Mouse (Mus musculus) urinary bladder, postnatal 0 days (tissue): Measurements from ENCODE around the gene Slc25a47. TPM values are rescaled to one million over a fixed set of nuclear protein-coding genes. Genes with fewer than 3 reads are reported as not detected.

ENCODE experiments used
- microRNA counts: library from miRNA; unstranded; fragments of <30 nt; microRNA quantifications from one replicate; lab custom pipeline; 2016
- microRNA-seq: library from miRNA; unstranded; fragments of <30 nt; microRNA quantifications from one replicate; pipeline ENCODE4, GENCODE M21; 2016
- polyA plus RNA-seq: library from polyadenylated mRNA; unstranded; fragments of >200 nt; fragmentation: Nextera tagmentation; extraction: Ambion mirVana; gene quantifications from 2 replicates; pipeline ENCODE4 v1.2.1, GENCODE M21; 2015

The Slc25a47 gene
- polyA plus RNA-seq = 4.5 and 4.8 TPM in 2 replicates

DNA sequence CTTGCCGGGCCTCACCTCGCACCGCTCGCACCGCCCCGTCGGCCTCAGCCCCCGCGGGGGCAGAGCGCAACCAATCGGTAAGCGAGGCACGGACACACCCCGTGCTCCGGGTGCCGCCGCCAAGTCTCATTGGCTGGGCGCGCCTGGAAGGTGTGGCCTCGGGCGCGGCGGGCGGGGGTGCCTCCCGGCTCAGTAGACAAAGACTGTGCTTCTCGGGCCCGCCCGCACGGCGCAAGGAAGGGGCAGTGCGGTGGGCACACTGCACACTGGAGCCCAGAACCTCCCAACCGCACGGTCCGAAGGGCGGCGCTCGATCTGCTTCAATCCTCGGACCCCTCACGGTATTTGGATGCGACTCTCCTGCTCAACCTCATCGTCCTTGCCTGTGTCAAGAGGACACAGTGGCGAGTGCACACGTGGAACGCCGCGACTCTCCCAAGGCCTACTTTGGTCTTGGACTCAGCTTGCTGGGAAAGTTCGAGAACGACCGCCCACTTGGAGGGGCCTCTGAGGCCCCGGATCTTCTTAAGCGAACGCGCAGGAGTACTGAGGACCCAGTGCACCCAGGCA is at the start of gene Slc25a47, which contains the start of gene Slc25a29:
TSS of gene Slc25a47 (plus strand) at position 207 of the 570 bp plus-strand sequence.
TSS of gene Slc25a29 (minus strand) at position 44 of the 570 bp plus-strand sequence.

DNA sequence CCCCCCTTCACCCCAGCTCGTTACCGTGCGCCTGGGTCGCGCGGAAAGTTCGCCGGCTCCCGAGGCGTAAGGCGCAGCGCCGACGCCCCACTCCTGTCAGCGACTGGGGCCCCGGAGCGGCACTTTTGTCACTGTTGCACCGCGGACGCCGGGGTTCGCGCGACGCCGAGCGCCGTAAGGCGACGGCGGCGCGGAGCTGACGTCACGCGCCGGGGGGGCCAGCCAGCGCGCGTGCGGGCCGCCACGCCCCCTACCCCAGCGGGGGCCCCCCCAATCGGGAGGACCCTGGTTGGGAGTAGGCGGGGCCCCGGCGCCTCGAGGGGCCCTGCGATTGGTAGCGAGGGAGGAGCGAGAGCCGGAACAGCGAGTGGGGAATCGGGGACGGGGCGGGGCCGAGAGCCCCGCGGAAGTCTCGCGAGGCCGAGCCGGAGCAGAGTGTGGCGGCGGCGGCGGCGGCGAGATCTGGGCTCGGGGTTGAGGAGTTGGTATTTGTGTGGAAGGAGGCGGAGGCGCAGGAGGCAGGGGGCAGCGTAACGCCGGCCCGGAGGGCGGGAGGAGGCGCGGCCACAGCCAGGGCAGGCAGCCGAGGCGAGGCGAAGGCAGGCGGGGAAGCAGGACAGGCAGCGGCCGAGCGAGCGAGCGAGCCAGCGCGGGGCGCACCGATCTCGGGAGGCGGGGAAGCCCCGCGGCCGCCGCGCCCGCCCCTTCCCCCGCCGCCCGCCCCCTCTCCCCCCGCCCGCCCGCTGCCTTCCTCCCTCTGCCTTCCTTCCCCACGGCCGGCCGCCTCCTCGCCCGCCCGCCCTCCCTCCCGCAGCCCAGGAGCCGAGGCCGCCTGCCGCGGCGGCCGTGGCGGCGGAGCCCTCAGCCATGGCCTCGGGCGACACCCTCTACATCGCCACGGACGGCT is 43.0 kb upstream of the Slc25a47 start, which contains the start of gene Yy1:
TSS of gene Yy1 (plus strand) at position 428 of the 907 bp plus-strand sequence.

DNA sequence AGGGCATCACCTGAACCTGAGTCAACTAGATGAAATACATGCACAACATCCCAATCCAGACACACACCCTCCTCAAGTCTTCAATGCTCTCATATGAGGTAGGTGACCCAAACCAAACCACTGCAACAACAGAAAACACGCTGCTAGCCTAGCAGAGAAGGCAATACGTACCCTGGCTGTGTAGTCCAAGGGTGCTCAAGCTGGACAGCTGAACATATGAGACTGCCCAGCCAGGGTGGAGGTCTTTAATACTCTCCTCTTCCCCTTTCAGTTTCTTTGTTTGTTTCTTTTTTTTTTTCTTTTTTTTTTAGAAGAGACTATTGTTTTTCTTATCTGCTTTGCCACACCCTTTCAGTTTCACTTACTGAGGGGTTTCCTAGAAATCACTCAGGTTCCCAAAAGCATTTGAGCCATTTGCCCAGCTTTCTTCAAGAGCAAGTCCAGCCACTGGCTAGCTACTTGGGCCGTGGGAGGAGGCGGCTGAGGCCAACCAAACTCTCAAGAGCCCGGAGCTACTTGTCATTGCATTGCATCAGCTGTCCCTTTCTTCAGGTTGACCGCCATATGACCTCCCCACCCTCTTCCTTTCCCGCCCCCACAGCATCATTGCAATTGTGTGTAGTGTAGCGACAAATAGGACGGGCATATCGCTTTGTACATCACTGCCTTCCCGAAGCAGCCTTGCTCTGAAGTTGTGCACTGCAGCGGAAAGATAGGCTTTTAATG is 57.3 kb downstream of the Slc25a47 start, which contains the start of gene Wdr25:
TSS of gene Wdr25 (plus strand) at position 643 of the 726 bp plus-strand sequence.

DNA sequence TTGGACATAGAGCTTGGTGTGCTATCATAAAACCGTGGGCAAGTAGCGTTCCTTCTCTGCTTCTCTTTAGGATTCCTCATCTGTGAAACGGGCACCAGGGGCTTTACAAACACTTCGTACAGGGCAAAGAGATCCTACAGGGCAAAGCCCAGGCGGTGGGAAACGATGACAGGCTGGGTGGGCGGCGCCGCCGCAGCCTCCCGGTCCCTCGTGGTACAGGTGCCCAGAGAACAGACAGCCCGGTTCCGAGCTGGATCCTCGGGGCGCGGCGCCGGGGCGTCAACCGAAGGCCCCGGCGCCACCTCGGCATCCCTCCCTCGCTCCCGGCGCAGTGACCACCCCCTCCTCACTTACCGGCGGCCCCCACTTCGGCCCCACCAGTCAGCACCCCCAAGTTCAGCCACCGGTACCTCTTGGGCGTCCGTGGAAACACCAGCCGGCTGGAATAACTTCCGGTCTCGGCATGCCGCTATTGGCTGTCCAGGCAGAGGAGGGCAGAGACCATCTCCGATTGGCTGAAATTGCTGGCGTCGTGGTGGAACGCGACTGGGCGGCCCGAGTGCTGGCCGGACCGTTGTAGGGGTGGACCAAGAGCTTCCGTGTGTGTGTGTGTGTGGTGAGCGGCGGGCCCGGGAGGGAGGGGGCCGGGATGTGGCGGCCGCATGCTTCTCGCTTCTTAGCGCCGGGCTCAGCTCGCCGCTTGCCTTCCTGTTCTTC is 58.0 kb downstream of the Slc25a47 start, which contains the start of gene Wars:
TSS of gene Wars (minus strand) at position 460 of the 717 bp plus-strand sequence.

MicroRNA genes within 50 kb of the gene (microRNA counts, 519-probe panel; counts per million panel counts)
- not detected for microRNA mmu-miR-345-3p (lab: Ali Mortazavi, UCI)
- 2,906 counts per million, percentile 43 among the panel's probes with 10 or more counts for microRNA mmu-miR-345-5p (lab: Ali Mortazavi, UCI)

Small RNAs within 50 kb of the gene (microRNA-seq; reads per million reads assigned to microRNA genes)
- gene Mir345 = 81.9 reads per million, percentile 45 among the genes with 10 or more reads in this experiment

Other genes with a start within 250 kb of the Slc25a47 start
- gene Degs2, start 133.7 kb upstream of the Slc25a47 start, polyA plus RNA-seq = 51.7 and 54.0 TPM in 2 replicates
- 8.4 and 9.0 TPM in 2 replicates for gene Yy1, start 43.1 kb upstream of the Slc25a47 start, polyA plus RNA-seq
- 3.5 and 4.2 TPM in 2 replicates for gene Slc25a29, start 163 bp upstream of the Slc25a47 start, polyA plus RNA-seq
- gene Wdr25, start 57.6 kb downstream of the Slc25a47 start, polyA plus RNA-seq = 3.2 and 4.9 TPM in 2 replicates
- gene Wars, start 58.1 kb downstream of the Slc25a47 start, polyA plus RNA-seq = 47.9 and 51.8 TPM in 2 replicates
- 1.8 and 2.1 TPM in 2 replicates for gene Begain, start 232.2 kb downstream of the Slc25a47 start, polyA plus RNA-seq